Mouse (Mus musculus) forebrain, embryonic 11.5 days (tissue): ENCODE data around the gene Ehmt2. TPM values are rescaled to one million over a fixed set of nuclear protein-coding genes. Genes with fewer than 3 reads are reported as not detected.

Experiments used
- ATAC-seq: fragments of 200-750 bp; cut with Nextera tagmentation; replicated peaks from 2 replicates; pipeline ENCODE4 v1.8.0; 2017; ENCODE audit warnings: moderate TSS enrichment; ENCODE audit not compliant: low FRiP score
- DNase-seq: peaks from one replicate; pipeline ENCODE4 v3.0.0-alpha.2; 2017; ENCODE audit warnings: low spot score
- H3K27ac ChIP-seq: fragments of 300-500 bp; sonication (generic); 2 replicates; pipeline ENCODE4 v1.5.1; 2014; ENCODE audit warnings: low read depth, low read length
- H3K27me3 ChIP-seq: fragments of 300-500 bp; sonication (generic); 2 replicates; pipeline ENCODE4 v1.6.1; 2014; ENCODE audit warnings: mild to moderate bottlenecking, low read length, mixed read lengths; ENCODE audit not compliant: control insufficient read depth, insufficient read depth
- H3K36me3 ChIP-seq: fragments of 300-500 bp; sonication (generic); 2 replicates; pipeline ENCODE4 v1.6.1; 2014; ENCODE audit warnings: mild to moderate bottlenecking, low read length, moderate library complexity, mixed read lengths; ENCODE audit not compliant: control insufficient read depth, insufficient read depth
- H3K4me1 ChIP-seq: fragments of 300-500 bp; sonication (generic); replicated peaks from 2 replicates; pipeline ENCODE4 v1.6.1; 2014; ENCODE audit warnings: low read length, mixed read lengths; ENCODE audit not compliant: control insufficient read depth, insufficient read depth
- H3K4me2 ChIP-seq: fragments of 300-500 bp; sonication (generic); 2 replicates; pipeline ENCODE4 v1.6.1; 2014; ENCODE audit warnings: low read depth, mild to moderate bottlenecking, low read length, moderate library complexity, mixed read lengths; ENCODE audit not compliant: severe bottlenecking
- H3K4me3 ChIP-seq: fragments of 300-500 bp; sonication (generic); 2 replicates; pipeline ENCODE4 v1.5.1; 2014; ENCODE audit warnings: low read depth, low read length
- H3K9ac ChIP-seq: fragments of 300-500 bp; sonication (generic); 2 replicates; pipeline ENCODE4 v1.6.1; 2014; ENCODE audit warnings: low read length
- H3K9me3 ChIP-seq: fragments of 300-500 bp; sonication (generic); 2 replicates; pipeline ENCODE4 v1.6.1; 2016; ENCODE audit warnings: low read length, mixed read lengths; ENCODE audit not compliant: control insufficient read depth
- WGBS: fragments of 180-500 bp; shearing (Covaris S2); extraction: QIAGEN DNeasy Blood & Tissue Kit; methylation state at CpG from one replicate; pipeline ENCODE4 v1.1.7; 2014; 5-methylcytosine and 5-hydroxymethylcytosine counted together
- polyA plus RNA-seq: library from polyadenylated mRNA; unstranded; fragments of >200 nt; fragmentation: Nextera tagmentation; extraction: Ambion mirVana; gene quantifications from 2 replicates; pipeline ENCODE4 v1.2.1, GENCODE M21; 2014

Gene Ehmt2
- polyA plus RNA-seq, 1 experiment from 2014 or later: 96.8 TPM

- no peak overlapping the region for H3K9ac ChIP-seq
- H3K9me3 ChIP-seq: no peaks in the 10 kb centered on the region
- 0 out of 2 replicates have a peak, but pooled peaks cover 4% of the 10 kb centered on the region for H3K4me1 ChIP-seq
- no peak overlapping the region for H3K4me2 ChIP-seq
- no peak overlapping the region for H3K4me3 ChIP-seq
- 89% methylated on average over 18 of the region's 18 CpGs for WGBS
- no peaks in the 10 kb centered on the region for H3K36me3 ChIP-seq
- DNase-seq (no peak), ATAC-seq (no peak)
- no peaks in the 10 kb centered on the region for H3K27me3 ChIP-seq
- no peak overlapping the region for H3K27ac ChIP-seq
These were observed 29.2 kb downstream of the Ehmt2 start for GRCm38 (mm10) chr17:34927306-34928019.

DNA sequence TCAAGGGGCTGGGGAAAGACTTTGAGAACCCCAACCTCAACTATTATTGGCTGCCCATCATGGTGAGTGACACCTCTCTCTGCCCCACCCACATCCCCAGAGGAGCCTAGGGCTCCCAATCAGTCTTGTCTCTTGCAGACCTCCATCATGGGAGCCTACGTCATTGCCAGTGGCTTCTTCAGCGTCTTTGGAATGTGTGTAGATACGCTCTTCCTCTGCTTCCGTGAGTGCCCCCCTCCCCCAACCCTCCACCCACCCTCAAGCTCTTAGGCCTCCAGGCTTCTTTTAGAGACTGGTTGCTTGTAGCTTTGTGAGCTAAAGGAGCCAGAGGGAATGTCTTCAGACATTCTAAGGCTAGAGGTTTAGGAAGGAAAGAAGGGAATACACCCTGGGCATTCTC is 30.6 kb downstream of the Ehmt2 start:
- no peak overlapping the region for H3K4me2 ChIP-seq

GRCm38 (mm10) chr17:34931061-34931734 is 32.9 kb downstream of the Ehmt2 start, which contains the start of gene Neu1:
Gene Neu1 (plus strand): TSS chr17:34931253.
- Histone ChIP-seq H3K9ac (peak within 1 kb of the TSS; percentile 70), H3K36me3 (no peaks in the 10 kb centered on the region), H3K4me2 (peak within 1 kb of the TSS; percentile 93), H3K27me3 (no peaks in the 10 kb centered on the region), H3K27ac (no peak within 1 kb of the TSS), H3K9me3 (no peaks in the 10 kb centered on the region), H3K4me1 (0 out of 2 replicates have a peak, but pooled peaks cover 4% of the 10 kb centered on the region), H3K4me3 (peak within 1 kb of the TSS; percentile 61)
- peak; percentile 97 for DNase-seq
- ATAC-seq: peak; percentile 97
- under 1% methylated on average over 38 of the region's 38 CpGs for WGBS

More for the DNA sequence above, 30.6 kb downstream of the Ehmt2 start:
- ATAC-seq: no peak
- H3K9me3 ChIP-seq: no peaks in the 10 kb centered on the region
- no peak overlapping the region for H3K4me3 ChIP-seq
- no peaks in the 10 kb centered on the region for H3K36me3 ChIP-seq
- H3K27me3 ChIP-seq: no peaks in the 10 kb centered on the region
- H3K9ac ChIP-seq: no peak overlapping the region
- no peak overlapping the region for H3K27ac ChIP-seq
- 0 out of 2 replicates have a peak, but pooled peaks cover 4% of the 10 kb centered on the region for H3K4me1 ChIP-seq
- WGBS: 85% methylated on average over 4 of the region's 4 CpGs
- DNase-seq: no peak

- no peak for DNase-seq
These were observed 33.4 kb downstream of the Ehmt2 start for GRCm38 (mm10) chr17:34931735-34932098.

GRCm38 (mm10) chr17:34932287-34932686 is 34.0 kb downstream of the Ehmt2 start:
- Histone ChIP-seq H3K27ac (no peak overlapping the region), H3K4me1 (0 out of 2 replicates have a peak, but pooled peaks cover 4% of the 10 kb centered on the region), H3K27me3 (no peaks in the 10 kb centered on the region), H3K9me3 (no peaks in the 10 kb centered on the region), H3K9ac (peak overlapping the region; percentile 70), H3K4me3 (peak overlapping the region; percentile 61; the same call in 1 of the 2 replicates), H3K36me3 (no peaks in the 10 kb centered on the region), H3K4me2 (peak overlapping the region; percentile 93)
- ATAC-seq (no peak), DNase-seq (no peak)
- 90% methylated on average over 8 of the region's 8 CpGs for WGBS

More at GRCm38 (mm10) chr17:34931735-34932098, 33.4 kb downstream of the Ehmt2 start:
- Histone ChIP-seq H3K27me3 (no peaks in the 10 kb centered on the region), H3K36me3 (no peaks in the 10 kb centered on the region), H3K4me1 (0 out of 2 replicates have a peak, but pooled peaks cover 4% of the 10 kb centered on the region), H3K9ac (peak overlapping the region; percentile 70), H3K27ac (no peak overlapping the region), H3K4me2 (peak overlapping the region; percentile 93), H3K9me3 (no peaks in the 10 kb centered on the region), H3K4me3 (peak overlapping the region; percentile 61)
- ATAC-seq: no peak; the same call in 1 of the 2 replicates
- WGBS: 9% methylated on average over 14 of the region's 14 CpGs

GRCm38 (mm10) chr17:34934031-34934430 is 35.8 kb downstream of the Ehmt2 start:
- Histone ChIP-seq H3K36me3 (no peaks in the 10 kb centered on the region), H3K9me3 (no peaks in the 10 kb centered on the region), H3K9ac (no peak overlapping the region), H3K27me3 (no peaks in the 10 kb centered on the region), H3K27ac (no peak overlapping the region), H3K4me1 (0 out of 2 replicates have a peak, but pooled peaks cover 4% of the 10 kb centered on the region), H3K4me3 (no peak overlapping the region), H3K4me2 (no peak overlapping the region)
- DNase-seq (no peak), ATAC-seq (no peak)
- WGBS: 64% methylated on average over 24 of the region's 24 CpGs

DNA sequence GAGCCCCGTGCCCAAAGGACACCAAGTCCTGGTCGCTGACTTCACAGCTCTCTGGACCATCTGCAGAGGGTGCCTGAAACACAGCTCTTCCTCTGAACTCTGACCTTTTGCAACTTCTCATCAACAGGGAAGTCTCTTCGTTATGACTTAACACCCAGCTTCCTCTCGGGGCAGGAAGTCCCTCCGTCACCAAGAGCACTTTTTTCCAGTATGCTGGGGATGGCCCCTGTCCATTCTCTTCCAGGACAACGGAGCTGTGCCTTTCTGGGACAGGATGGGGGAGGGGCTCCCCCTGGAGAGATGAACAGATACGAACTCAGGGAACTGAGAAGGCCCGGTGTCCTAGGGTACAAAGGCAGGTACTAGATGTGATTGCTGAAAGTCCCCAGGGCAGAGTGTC is 36.6 kb downstream of the Ehmt2 start:
- Histone ChIP-seq H3K4me3 (no peak overlapping the region), H3K4me2 (no peak overlapping the region), H3K36me3 (no peaks in the 10 kb centered on the region), H3K4me1 (0 out of 2 replicates have a peak, but pooled peaks cover 4% of the 10 kb centered on the region), H3K9ac (no peak overlapping the region), H3K9me3 (no peaks in the 10 kb centered on the region), H3K27me3 (no peaks in the 10 kb centered on the region), H3K27ac (no peak overlapping the region)
- 56% methylated on average over 8 of the region's 8 CpGs for WGBS
- ATAC-seq (no peak), DNase-seq (no peak)

- DNase-seq: no peak
- Histone ChIP-seq H3K4me1 (no peaks in the 10 kb centered on the region), H3K36me3 (no peaks in the 10 kb centered on the region), H3K9me3 (no peaks in the 10 kb centered on the region), H3K27me3 (no peaks in the 10 kb centered on the region), H3K27ac (no peak overlapping the region), H3K4me2 (no peak overlapping the region), H3K4me3 (no peak overlapping the region), H3K9ac (no peak overlapping the region)
- ATAC-seq: no peak
- WGBS: 84% methylated on average over 6 of the region's 6 CpGs
These were observed 39.8 kb downstream of the Ehmt2 start for GRCm38 (mm10) chr17:34937960-34938505.
